Mouse (Mus musculus) retina, adult 2 months (tissue): Measurements from ENCODE around the gene Pdcd7.

Source experiments
- DNase-seq: peaks from one replicate; pipeline ENCODE4 v3.0.0-alpha.2; 2012; ENCODE audit warnings: low read depth, low spot score

Gene Pdcd7

GRCm38 (mm10) chr9:65356561-65356960 is 10.7 kb downstream of the Pdcd7 start:
- no peak for DNase-seq

- DNase-seq: no peak
These were observed 11.1 kb downstream of the Pdcd7 start for GRCm38 (mm10) chr9:65356971-65357370.

DNA sequence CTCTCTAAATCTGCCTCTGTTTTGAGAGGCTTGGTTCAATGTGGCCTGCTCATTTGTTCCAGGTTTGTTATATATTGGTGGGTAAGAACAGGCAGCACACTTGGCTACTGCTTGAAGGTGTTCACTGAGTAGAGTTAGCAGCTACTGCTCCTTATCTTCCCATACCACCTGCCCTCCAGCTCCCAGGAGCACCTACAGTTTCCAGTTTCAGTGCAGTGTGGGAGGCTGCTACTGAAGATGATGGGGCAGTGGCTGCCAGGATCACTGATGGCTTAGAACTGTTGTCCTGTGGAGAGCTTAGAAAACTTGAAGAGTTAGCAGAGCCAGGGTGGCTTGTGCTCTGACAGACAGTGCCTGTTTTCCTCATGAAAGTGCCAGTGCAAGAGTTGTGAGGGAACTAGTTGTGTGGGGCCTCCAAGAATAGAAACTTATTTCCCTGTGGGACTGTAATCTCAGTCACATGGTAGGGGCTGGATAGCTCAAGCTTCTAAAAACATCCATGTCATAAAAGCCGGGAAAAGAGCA is 13.1 kb downstream of the Pdcd7 start:
- DNase-seq: no peak

DNA sequence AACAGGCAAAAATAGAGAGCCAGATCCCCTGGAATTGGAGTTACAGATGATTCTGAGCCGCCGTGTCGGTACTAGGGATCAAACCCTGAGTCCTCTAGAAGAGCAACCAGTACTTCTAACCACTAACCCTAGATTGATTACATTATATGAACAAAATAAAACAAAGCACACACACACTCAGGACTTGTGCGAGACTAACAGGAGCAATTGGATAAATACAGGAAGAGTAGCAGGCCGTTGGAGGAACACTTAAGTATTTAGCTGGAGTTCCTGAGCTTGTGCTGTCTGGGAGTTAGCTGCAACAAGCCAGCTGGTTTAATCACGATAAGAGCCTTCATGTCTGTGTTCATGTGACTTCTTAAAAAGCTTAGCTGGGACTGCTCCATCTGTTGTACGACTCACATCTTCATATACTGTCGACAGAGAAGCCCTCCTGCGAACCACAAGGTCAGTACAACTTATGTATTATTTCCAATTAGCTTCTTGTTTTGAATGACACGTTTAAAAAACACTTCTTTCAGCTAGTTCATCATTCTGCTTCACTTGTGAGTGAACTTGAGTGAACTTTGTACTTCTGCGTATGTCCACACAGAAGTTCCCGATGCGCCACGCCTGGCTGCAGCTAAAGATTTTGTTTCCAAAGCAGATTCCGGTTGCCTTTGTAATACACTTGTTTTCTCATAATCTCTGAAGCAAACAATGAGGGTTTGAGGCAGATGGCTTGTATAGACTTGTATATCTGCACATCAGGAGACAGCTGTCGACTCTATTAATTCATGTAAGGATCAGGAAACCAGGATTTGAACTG is 14.9 kb downstream of the Pdcd7 start, which contains the start of gene Ubap1l:
Ubap1l (plus strand) TSS at position 401 of the 808 bp plus-strand sequence.
- peak; percentile 81 for DNase-seq

DNA sequence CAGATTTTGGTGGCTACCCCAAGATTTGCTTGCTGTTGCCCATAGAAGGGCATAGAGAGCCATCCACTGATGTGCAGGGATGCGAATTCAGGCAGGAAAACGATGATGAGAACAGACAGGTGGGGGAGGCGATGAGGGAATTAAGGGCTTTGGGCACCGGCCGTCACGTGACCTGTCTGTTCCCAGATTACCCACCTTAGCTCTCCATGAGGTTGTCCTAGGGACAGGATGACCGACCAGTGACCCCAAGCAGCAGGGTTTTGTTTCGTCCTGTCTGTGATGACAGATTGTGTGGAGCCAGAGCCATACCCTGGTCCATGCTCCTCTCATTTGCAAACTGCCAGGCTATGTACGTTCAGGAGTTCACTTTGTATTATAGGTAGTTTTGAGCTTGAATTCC is 17.8 kb downstream of the Pdcd7 start:
- DNase-seq: peak; percentile 86

DNA sequence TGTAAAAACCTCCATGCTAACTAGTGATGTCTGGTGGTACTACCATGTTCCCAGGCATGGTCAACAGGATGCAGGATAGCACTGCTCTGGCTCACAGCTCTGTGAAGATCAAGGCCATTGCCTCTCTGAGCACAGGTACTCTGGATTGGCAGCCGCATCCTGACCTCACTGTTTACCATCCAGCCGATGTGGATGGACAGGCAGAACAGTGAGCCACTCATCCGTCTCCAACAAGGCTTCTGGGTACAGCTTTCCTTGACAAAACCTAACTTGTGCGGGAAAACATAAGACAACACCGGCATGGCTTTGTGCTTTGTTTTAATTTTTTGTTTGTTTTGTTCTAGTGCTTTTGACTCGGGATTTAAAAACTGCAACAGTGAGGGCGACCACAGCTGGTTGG is 19.8 kb downstream of the Pdcd7 start:
- no peak for DNase-seq

DNA sequence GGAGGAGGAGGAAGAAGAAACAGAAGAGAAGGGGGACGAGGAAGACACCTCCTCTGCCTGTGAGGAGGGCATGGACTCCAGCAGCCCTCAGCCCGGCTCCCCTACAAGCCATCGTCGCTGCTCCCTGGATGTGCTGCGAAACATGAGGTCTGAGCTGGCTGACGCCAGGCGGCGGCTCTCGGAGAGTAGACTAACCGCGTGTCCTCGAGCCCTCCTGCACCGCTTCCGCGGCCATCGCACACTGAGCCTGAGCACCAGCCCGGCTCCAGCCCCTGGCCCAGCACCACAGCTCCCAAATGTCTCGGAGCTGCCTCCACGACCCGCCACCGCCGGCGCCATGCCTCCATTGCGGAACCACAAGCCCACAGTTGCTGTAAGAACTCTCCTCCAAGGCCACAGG is 25.9 kb downstream of the Pdcd7 start:
- DNase-seq: no peak

DNA sequence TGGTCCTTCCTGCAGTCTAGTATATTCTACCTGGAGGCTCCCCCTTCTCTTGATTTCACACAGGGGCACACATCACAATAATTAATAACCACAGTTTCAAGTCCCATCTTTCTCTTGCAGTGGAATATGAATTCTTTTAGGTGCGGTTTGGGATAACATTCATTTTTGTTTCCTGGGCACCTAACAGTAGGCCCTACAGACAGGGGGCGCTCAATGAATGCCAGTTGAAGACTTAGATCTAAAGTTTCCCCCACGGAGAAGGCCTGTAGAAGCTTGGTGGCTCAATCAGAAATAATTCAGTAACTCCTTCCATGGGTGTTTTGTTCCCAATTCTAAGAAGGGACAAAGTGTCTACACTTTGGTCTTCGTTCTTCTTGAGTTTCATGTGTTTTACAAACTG is 26.5 kb downstream of the Pdcd7 start:
- DNase-seq: no peak

DNA sequence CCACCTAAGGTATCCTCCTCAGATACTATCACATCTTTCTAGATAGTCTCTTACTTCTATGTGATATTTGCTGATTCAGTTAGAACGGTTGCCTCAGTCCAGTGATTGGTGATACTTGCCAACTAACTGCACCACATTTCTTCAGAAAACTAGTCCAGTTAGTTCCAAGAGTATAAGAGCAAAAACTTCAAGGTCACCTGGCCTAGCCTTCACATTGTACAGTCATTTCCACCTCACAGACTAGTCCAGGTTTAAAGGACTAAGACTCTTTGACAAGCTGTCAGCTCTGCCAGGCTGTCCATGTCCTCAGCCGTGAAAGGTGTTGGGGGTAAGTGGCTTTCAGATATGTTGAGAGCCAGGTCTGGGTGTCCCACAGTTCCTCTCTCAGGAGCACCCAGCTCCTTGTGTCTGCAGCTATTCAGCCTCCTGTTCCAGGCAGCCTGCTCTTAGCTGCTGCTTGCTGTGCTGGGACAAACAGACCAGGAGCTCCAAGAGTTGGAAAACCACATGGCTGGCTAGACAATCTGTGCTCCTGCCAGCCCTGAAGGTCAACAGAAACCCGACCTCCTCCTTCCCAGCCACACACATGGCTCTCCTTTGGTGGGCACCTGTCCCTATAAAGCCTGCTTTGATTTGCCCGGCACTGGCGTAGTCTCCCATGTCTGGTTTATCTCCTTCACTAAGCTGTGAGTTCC is 28.7 kb downstream of the Pdcd7 start:
- no peak for DNase-seq

DNA sequence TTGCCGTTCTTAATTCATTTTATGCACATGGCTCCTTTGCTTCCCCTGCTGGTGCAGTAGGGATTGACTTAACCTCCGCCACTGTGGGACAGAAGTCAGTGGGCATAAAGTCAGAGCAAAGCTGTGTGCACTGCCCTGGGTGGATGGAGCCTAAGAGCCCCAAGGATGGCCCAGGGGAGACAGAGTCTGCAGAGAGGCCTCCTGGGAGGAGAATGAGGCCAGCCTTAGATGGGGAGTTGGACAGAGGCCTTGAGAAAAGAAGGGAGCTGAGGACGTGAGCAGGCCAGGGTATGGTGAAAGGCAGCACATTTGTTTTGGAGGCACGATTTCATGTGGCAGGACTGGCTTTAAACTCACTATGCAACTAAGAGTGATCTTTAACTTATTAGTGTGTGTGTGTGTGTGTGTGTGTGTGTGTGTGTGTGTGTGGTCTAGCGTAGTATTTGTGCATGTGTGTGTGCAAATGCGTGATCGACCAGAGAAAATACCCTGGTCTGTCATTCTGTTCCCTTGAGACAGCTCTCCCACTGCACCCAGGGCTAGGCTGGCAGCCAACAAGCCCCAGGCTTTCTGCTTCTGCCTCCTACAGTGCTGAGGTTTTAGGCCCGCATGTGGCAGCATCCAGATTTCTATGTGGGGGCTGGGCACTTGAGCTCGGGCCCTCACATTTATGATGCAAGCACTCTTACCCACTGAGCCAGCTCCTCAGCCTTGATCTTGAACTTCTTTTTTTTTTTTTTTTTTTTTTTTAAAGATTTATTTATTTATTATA is 29.4 kb downstream of the Pdcd7 start:
- DNase-seq: no peak

DNA sequence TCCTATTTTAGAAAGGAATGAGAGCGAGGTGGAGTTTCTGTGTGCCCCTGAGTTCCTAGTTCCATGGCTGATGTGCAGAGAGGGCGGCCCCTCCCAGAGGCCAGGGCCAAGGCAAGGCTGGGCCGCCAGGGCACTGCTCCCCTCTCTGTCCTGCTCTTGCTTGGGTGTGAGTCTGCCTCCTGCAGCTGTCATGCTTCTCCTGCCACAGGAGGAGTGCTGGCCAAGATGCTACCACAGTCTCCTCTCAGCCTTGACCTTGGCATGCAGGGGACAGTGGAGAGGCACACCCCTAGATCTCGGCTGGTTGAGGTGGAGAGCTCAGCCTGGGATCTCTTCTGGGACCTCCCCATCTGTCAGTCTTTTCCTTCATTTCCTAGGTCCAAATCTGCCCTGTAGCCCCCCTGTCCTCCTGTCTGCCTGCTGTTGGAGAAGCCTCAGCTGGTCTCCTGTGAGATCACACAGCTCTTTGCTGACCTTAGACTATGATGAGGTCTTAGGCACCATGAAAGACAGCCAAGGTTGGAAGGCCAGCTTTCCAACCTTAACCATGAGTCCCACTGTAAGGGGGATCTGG is 35.2 kb downstream of the Pdcd7 start:
- DNase-seq: no peak

DNA sequence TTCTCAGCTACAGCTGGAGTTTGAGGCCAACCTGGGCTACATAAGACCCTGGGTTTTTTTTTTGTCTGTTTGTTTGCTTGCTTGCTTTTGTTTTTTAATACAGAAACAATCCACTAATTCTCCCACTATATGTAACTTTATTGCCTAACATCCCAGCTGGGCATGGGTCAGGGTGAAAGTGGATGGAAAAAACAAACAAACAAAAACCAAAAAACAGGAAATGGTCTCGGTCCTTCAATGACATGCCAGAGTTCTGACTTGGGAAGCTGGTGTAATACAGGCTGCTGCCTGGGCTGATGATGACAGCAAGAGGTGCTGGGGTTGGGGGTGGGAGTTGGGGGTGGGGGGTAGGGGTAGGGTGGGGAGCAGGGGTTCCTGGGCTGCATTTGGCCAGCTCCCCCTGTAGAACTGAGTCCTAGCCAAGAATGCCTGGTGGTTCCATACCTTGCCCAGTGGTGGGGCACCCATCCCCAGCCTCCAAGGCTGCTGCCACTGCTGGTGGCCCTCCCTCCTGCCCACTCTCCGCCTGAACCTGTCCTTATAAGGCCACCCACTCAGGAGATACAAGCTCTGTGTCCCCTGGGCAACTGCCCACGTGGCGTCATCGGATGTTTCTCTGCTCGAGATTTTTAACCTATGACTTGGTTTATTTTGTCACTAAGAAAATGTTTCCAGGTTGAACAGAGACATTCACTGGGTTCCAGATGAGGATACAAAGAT is 36.3 kb downstream of the Pdcd7 start:
- no peak for DNase-seq

DNA sequence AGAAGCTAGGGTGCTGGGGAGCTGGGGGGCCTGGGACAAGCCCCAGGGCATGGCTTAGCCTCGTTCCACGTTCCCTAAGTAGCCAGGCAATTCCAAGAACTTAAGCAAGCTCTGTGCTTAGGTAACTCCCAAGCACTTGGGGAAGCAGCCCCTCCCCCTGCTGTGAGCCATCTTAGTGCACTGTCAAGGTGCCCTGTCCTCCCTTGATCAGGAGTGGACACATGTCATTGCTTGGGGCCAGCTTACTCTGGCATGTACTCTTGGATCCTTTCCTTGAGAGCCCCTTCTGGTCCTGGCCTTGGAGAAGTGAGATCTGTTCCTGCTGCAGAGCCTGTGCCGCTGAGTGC is 36.8 kb downstream of the Pdcd7 start:
- DNase-seq: no peak

DNA sequence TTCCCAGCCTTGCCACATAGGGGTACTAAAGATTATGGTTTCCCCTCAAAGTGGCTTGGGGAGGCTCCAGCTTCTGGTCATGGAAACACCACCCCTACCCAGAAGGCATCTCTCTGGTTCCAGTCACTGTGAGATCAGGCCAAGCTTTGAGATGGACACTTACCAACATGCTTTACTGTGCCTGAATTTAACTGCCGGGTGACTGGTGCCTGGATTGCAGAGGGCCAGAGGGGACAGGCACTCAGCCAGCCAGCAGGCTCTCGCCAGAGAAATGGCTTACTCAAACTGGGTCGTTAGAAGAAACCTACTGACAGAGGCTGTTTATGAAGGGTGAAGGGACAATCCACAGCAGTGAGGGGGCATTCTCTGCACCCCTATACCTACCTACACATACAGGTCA is 38.4 kb downstream of the Pdcd7 start:
- no peak for DNase-seq

DNA sequence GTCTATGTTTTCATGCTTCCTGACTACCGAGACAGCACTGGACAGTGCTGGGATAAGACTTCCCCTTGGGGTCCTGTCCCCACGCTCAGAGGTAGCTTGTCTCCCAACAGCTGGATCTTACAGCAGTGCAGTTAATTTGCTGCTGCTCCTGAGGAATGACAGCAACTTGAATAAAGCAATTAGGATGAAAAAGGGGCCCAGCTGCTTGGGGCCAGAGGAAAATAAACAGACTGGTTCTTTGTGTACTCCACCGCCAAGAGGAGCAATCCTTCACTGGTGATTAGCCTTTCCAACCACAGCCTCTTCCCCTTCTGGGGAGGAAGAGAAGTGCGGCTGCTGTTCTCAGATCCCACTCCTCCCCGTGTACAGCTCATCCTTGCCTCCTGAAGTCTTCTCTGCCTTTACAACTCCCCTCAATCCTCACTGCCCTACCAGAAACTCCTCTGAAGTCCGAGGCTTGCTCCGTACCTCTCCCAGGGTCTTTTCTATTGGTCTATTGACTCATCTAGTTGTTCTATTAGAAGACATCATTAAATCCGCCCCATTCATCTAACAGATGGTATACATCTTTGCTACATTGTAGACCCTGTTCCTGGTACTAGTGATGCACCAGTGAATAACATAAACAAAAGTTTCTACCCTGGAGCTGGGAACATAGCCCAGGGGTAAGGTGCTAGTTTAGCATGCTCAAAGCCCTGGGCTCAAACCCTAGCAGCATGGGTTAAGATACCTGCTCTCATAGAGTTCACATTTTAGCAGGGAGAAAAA is 40.7 kb downstream of the Pdcd7 start:
- no peak for DNase-seq

GRCm38 (mm10) chr9:65390752-65391612 is 45.1 kb downstream of the Pdcd7 start:
- no peak for DNase-seq

- no peak for DNase-seq
These were observed 45.7 kb downstream of the Pdcd7 start, which contains the start of gene Kbtbd13 for GRCm38 (mm10) chr9:65391613-65391964. Gene Kbtbd13, minus strand, starts transcription at chr9:65391652.

DNA sequence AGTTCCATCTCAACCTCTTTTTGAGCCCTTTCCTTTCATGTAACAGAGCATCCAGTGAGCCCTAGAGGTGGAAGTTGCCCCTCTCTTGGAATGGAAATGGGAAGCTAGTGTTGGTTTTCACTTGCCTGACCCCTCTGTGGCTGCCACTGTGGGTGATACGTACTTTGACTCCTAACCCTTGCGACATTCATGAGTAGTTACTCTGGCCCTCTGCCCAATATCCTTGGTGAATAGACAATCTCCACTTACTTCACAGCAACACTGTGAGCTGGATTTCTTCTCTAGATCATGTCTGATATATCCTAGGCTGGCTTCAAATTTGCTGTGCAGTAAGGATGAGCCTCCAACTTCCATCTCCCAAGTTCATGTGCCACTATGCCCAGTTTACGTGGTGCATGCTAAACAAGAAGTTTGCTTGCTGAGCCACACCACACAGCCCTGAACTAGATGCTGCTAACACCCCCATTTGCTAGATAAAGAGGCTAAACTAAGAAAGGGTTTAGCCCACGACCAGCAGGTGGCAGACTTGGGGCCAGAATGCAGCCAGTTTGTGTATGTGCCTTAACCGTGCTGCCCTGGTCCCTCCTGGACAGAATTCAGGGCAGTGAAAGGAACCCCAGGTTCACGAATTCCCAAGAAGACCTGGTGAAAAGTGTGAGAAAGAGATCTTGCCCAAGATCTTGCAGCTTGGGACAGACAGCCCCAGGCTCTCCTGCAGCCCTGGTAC is 46.9 kb downstream of the Pdcd7 start:
- DNase-seq: peak; percentile 42

GRCm38 (mm10) chr9:65393606-65394005 is 47.7 kb downstream of the Pdcd7 start:
- no peak for DNase-seq
